Mouse (Mus musculus): ENCODE measurements around the gene Aph1a. TPM values are rescaled to one million over a fixed set of nuclear protein-coding genes. Genes with fewer than 3 reads are reported as not detected.

Aph1a gene
- polyA plus RNA-seq, 1 experiment from 2014 or later = 27.3 TPM

- WGBS = 91% methylated on average over 4 of the region's 4 CpGs
- H3K4me1 ChIP-seq (ENCODE audit: control insufficient read depth, insufficient read depth, low read length) = peaks cover 7% of the 10 kb centered on the region; the same call in 1 of the 2 replicates
- H3K9ac ChIP-seq (replicated peaks; ENCODE audit: low read depth, low read length) = no peak overlapping the region
- no peak overlapping the region for H3K27ac ChIP-seq (ENCODE audit: low read depth, low read length)
- no peak for ATAC-seq (ENCODE audit: low read depth)
- no peaks in the 10 kb centered on the region for H3K36me3 ChIP-seq (ENCODE audit: control insufficient read depth, insufficient read depth, low read length)
- no peaks in the 10 kb centered on the region for H3K9me3 ChIP-seq (ENCODE audit: control insufficient read depth, low read length)
- no peak overlapping the region for H3K4me3 ChIP-seq (ENCODE audit: low read depth, low read length)
- H3K4me2 ChIP-seq (ENCODE audit: low read depth, low read length) = no peak overlapping the region
- H3K27me3 ChIP-seq (ENCODE audit: control insufficient read depth, insufficient read depth, low read length) = no peaks in the 10 kb centered on the region
Observed at GRCm38 (mm10) chr3:95879063-95879462, 14.7 kb upstream of the Aph1a start.

GRCm38 (mm10) chr3:95881979-95882815 lies 11.6 kb upstream of the Aph1a start, which contains the start of gene Ciart:
Gene Ciart (minus strand): TSS chr3:95882251.
- ATAC-seq (ENCODE audit: low read depth) = peak; percentile 100
- no peaks in the 10 kb centered on the region for H3K9me3 ChIP-seq (ENCODE audit: control insufficient read depth, low read length)
- peaks cover 7% of the 10 kb centered on the region; the same call in 1 of the 2 replicates for H3K4me1 ChIP-seq (ENCODE audit: control insufficient read depth, insufficient read depth, low read length)
- no peak within 1 kb of the TSS for H3K27ac ChIP-seq (ENCODE audit: low read depth, low read length)
- no peaks in the 10 kb centered on the region for H3K36me3 ChIP-seq (ENCODE audit: control insufficient read depth, insufficient read depth, low read length)
- H3K9ac ChIP-seq (replicated peaks; ENCODE audit: low read depth, low read length) = peak within 1 kb of the TSS; percentile 32; the same call in 1 of the 2 replicates
- peak within 1 kb of the TSS; percentile 98 for H3K4me2 ChIP-seq (ENCODE audit: low read depth, low read length)
- H3K27me3 ChIP-seq (ENCODE audit: control insufficient read depth, insufficient read depth, low read length) = no peaks in the 10 kb centered on the region
- under 1% methylated on average over 65 of the region's 66 CpGs for WGBS
- H3K4me3 ChIP-seq (ENCODE audit: low read depth, low read length) = peak within 1 kb of the TSS; percentile 50

- peak overlapping the region; percentile 50 for H3K4me3 ChIP-seq (ENCODE audit: low read depth, low read length)
- no peak for ATAC-seq (ENCODE audit: low read depth)
- H3K27me3 ChIP-seq (ENCODE audit: control insufficient read depth, insufficient read depth, low read length) = no peaks in the 10 kb centered on the region
- H3K4me1 ChIP-seq (ENCODE audit: control insufficient read depth, insufficient read depth, low read length) = peaks cover 7% of the 10 kb centered on the region; the same call in 1 of the 2 replicates
- 4% methylated on average over 24 of the region's 24 CpGs for WGBS
- no peaks in the 10 kb centered on the region for H3K9me3 ChIP-seq (ENCODE audit: control insufficient read depth, low read length)
- H3K36me3 ChIP-seq (ENCODE audit: control insufficient read depth, insufficient read depth, low read length) = no peaks in the 10 kb centered on the region
- no peak overlapping the region for H3K27ac ChIP-seq (ENCODE audit: low read depth, low read length)
- H3K9ac ChIP-seq (replicated peaks; ENCODE audit: low read depth, low read length) = no peak overlapping the region; the same call in 1 of the 2 replicates
- H3K4me2 ChIP-seq (ENCODE audit: low read depth, low read length) = peak overlapping the region; percentile 98
Observed at GRCm38 (mm10) chr3:95882816-95883425, 10.8 kb upstream of the Aph1a start.

- Histone ChIP-seq H3K4me2 (ENCODE audit: low read depth, low read length) (no peak overlapping the region), H3K9me3 (ENCODE audit: control insufficient read depth, low read length) (no peaks in the 10 kb centered on the region), H3K36me3 (ENCODE audit: control insufficient read depth, insufficient read depth, low read length) (no peaks in the 10 kb centered on the region), H3K27ac (ENCODE audit: low read depth, low read length) (no peak overlapping the region), H3K27me3 (ENCODE audit: control insufficient read depth, insufficient read depth, low read length) (no peaks in the 10 kb centered on the region), H3K4me1 (ENCODE audit: control insufficient read depth, insufficient read depth, low read length) (peaks cover 7% of the 10 kb centered on the region; the same call in 1 of the 2 replicates), H3K9ac (replicated peaks; ENCODE audit: low read depth, low read length) (no peak overlapping the region), H3K4me3 (ENCODE audit: low read depth, low read length) (no peak overlapping the region)
- WGBS = 83% methylated on average over 5 of the region's 5 CpGs
- ATAC-seq (ENCODE audit: low read depth) = no peak
Observed at GRCm38 (mm10) chr3:95884400-95884799, 9.4 kb upstream of the Aph1a start.

GRCm38 (mm10) chr3:95887596-95887995 lies 6.2 kb upstream of the Aph1a start:
- H3K4me3 ChIP-seq (ENCODE audit: low read depth, low read length) = no peak overlapping the region
- no peak overlapping the region for H3K4me2 ChIP-seq (ENCODE audit: low read depth, low read length)
- WGBS = 68% methylated on average over 4 of the region's 4 CpGs
- no peaks in the 10 kb centered on the region for H3K9me3 ChIP-seq (ENCODE audit: control insufficient read depth, low read length)
- H3K27me3 ChIP-seq (ENCODE audit: control insufficient read depth, insufficient read depth, low read length) = no peaks in the 10 kb centered on the region
- no peak overlapping the region for H3K27ac ChIP-seq (ENCODE audit: low read depth, low read length)
- no peak overlapping the region for H3K9ac ChIP-seq (replicated peaks; ENCODE audit: low read depth, low read length)
- no peak for ATAC-seq (ENCODE audit: low read depth)
- peaks cover 3% of the 10 kb centered on the region; the same call in 1 of the 2 replicates for H3K4me1 ChIP-seq (ENCODE audit: control insufficient read depth, insufficient read depth, low read length)
- H3K36me3 ChIP-seq (ENCODE audit: control insufficient read depth, insufficient read depth, low read length) = no peaks in the 10 kb centered on the region

- Histone ChIP-seq H3K4me1 (ENCODE audit: control insufficient read depth, insufficient read depth, low read length) (0 out of 2 replicates have a peak, but pooled peaks cover 4% of the 10 kb centered on the region), H3K4me3 (ENCODE audit: low read depth, low read length) (no peak overlapping the region), H3K9me3 (ENCODE audit: control insufficient read depth, low read length) (no peaks in the 10 kb centered on the region), H3K4me2 (ENCODE audit: low read depth, low read length) (no peak overlapping the region), H3K36me3 (ENCODE audit: control insufficient read depth, insufficient read depth, low read length) (no peaks in the 10 kb centered on the region), H3K27me3 (ENCODE audit: control insufficient read depth, insufficient read depth, low read length) (no peaks in the 10 kb centered on the region), H3K27ac (ENCODE audit: low read depth, low read length) (no peak overlapping the region), H3K9ac (replicated peaks; ENCODE audit: low read depth, low read length) (no peak overlapping the region)
- WGBS = 83% methylated on average over 3 of the region's 3 CpGs
- no peak for ATAC-seq (ENCODE audit: low read depth)
Observed at GRCm38 (mm10) chr3:95889664-95890063, 4.1 kb upstream of the Aph1a start.

GRCm38 (mm10) chr3:95891211-95892065 lies 2.3 kb upstream of the Aph1a start, which contains the start of gene BC028528:
Gene BC028528 (minus strand): TSS chr3:95892005.
- H3K9ac ChIP-seq (replicated peaks; ENCODE audit: low read depth, low read length) = peak within 1 kb of the TSS; percentile 32; the same call in 1 of the 2 replicates
- peak within 1 kb of the TSS; percentile 27; the same call in 1 of the 2 replicates for H3K4me2 ChIP-seq (ENCODE audit: low read depth, low read length)
- WGBS = 22% methylated on average over 12 of the region's 12 CpGs
- ATAC-seq (ENCODE audit: low read depth) = no peak
- H3K9me3 ChIP-seq (ENCODE audit: control insufficient read depth, low read length) = no peaks in the 10 kb centered on the region
- peaks cover 9% of the 10 kb centered on the region for H3K4me1 ChIP-seq (ENCODE audit: control insufficient read depth, insufficient read depth, low read length)
- peak within 1 kb of the TSS; percentile 55 for H3K27ac ChIP-seq (ENCODE audit: low read depth, low read length)
- H3K4me3 ChIP-seq (ENCODE audit: low read depth, low read length) = peak within 1 kb of the TSS; percentile 9; the same call in 1 of the 2 replicates
- no peaks in the 10 kb centered on the region for H3K27me3 ChIP-seq (ENCODE audit: control insufficient read depth, insufficient read depth, low read length)
- no peaks in the 10 kb centered on the region for H3K36me3 ChIP-seq (ENCODE audit: control insufficient read depth, insufficient read depth, low read length)

Data from neural tube, embryonic 14.5 days (tissue).